Mouse (Mus musculus) gonadal fat pad, adult 2 months (tissue): ENCODE results near the gene Zfp128. TPM values are rescaled to one million over a fixed set of nuclear protein-coding genes. Genes with fewer than 3 reads are reported as not detected.
"Not testable (repeated sequence)": the region's sequence is repeated elsewhere in the genome, so short reads cannot be mapped to it uniquely, and the experiment has no call there.

ENCODE experiments used
- DNase-seq: peaks from one replicate; pipeline ENCODE4 v3.0.0-alpha.2; 2012; ENCODE audit warnings: low read depth
- polyA plus RNA-seq: library from polyadenylated mRNA; depleted of rRNA; stranded (reverse); fragments of >200 nt; gene quantifications from 2 replicates; pipeline ENCODE4 v1.2.3, GENCODE M21; 2012; rRNA removed

Zfp128 gene
- polyA plus RNA-seq, 1 experiment: 1.4 TPM

DNA sequence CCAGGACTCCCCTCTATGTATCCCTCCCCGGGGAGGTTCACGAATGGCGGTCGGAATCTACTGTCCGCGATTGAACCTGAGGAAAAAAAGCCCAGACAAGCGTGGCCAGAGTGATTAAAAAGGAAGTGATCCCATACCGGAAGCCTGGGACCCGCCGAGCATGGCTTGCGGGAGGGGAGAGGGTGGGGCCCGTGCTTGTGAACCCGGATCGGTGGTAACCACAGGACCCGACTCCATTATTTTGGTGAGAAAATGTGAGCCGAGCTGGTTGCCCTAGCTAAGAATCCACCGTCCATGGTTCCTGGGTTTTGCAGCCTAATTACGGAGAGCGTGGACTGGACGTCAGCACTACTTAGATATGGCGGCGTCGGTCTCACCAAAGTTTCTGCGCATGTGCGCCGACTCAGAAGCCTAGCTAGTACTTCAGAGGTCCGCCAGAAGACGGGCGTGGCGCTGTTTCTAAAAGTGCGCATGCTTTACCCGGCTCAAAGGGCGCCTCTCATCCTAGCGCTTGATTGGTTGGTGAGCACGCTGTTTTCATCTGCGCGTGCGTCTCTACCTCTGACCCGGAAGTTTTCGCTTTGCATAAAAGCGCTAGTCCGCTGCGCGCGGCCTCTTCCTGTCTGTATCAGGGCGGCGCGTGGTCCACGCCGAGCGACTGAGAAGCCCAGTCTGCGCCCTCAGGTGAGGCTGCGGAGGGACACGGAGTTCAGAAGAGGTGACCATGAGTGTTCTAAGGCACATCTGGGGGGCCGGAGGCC, 40.9 kb downstream of the Zfp128 start, which contains the start of gene Rps5:
Gene Rps5, plus strand, starts transcription at position 586 of the 761 bp plus-strand sequence.
- DNase-seq: no peak

- no peak for DNase-seq
These were observed 41.8 kb downstream of the Zfp128 start for GRCm38 (mm10) chr7:12922729-12923128.

DNA sequence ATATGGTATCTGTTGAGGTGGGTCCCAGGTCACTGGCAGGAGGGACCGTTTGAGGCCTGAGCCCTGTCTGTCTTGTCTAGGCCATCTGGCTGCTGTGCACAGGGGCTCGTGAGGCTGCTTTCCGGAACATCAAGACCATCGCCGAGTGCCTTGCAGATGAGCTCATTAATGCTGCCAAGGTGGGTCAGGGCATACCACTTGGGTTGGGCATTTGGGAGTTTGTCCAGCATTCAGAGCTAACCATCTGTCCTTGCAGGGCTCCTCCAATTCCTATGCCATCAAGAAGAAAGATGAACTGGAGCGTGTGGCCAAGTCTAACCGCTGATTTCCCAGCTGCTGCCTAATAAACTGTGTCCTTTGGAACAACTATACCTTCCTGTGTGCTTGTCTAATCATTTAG, 45.3 kb downstream of the Zfp128 start:
- no peak for DNase-seq

DNA sequence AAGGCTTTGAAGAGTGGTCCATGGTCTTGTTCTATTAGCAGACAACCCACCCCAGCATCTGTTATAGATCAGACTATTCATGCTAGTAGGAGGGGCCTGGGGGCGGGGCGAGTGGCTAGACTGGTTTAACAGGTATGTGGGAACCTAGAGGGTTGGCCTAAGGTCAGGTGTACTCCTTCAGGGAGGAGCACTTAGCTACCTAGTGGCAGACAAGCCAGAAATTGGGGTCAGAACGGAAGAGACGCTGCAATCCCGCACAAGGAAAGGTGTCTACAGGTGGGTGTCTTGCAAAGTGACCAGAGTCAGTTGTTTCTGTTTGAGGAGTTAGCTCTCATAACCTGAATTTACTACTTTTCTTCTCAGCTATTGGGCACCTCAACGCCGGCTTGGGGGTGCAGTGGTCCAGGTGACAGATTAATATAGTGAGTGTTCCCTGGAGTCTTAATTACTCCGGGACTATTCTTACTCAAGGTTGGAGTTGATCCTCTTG, 46.3 kb downstream of the Zfp128 start, which contains the start of gene Rnf225:
Gene Rnf225, plus strand, starts transcription at position 226 of the 490 bp plus-strand sequence.
- DNase-seq: no peak

DNA sequence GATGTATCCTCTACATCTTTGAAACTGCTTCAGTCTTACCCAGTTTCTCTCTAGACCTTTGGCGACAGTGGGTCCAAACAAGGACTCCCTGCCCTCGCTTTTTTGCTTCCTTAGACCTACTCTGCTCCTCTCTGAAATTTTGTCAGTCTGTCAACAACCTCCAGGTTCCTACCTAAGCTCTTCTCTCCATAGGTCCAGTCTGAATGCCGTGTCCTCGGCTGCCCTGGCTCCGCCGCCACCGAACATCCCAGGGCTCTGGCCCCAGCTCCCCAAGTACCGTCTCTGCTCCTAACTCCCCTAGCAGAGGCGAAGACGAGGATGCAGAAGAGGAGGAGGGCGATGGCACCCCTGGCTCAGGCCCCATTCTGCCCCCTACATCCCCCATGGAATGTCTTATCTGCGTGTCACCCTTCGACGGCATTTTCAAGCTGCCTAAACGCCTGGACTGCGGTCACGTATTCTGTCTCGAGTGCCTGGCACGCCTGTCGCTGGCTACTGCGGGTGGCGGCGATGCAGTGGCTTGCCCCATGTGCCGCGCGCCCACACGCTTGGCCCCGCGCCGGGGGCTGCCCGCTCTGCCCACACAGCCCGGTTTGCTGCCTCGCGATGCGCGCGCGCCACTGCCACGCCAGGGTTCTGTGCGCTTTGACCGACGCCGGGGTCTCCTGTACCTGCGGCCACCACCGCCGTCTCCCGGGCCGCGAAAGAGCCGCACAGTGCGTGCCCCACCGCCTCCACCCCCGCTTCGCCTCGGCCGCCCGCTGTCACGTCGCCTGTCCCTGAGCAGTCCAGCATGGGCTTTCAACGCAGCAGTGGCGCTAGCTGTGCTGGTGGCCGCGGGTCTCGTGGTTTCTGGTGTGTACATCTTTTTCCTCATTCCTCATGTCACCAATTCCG, 47.0 kb downstream of the Zfp128 start:
- DNase-seq: no peak

DNA sequence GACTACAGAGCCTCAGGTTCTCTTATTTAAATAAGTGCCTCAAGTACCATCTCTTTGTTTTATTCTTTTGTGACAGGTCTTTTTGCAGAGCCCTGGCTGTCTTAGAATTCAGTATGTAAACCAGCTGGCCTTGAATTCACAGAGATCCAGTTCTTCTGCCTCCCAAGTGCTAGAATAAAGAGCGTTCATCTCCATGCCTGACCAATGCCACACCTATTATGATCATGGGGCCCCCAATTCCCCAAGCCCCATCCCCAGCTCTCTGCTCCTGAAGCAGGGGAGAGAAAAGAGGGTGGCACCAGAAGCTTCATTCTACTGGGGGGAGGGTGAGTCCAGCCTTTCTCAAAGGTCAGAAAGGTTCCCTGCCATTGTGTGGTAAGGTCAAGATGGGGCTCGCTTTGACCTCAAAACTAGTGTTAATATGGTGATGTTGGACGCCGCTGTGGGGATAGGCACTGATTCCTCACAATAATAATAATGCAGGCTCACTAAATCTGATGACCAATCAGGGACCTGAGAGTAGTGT, 52.7 kb downstream of the Zfp128 start:
- no peak for DNase-seq

DNA sequence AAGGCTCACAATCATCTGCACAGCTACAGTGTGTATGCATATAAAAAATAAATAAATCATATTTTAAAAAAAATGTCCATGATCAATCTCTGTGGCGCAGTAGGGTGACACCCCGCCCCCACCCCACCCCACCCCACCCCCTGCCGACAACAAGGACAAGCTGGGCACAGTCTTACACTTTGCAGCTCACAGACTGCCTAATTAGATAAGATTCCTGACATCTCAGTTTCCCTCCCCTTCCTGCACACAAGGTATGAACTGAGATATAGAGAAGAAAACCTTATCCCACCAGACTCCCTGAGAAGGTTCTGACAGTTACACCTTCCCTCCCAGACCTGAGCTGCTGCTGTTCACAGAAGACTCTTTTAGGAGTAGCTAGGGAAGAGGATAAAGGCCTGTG, 53.8 kb downstream of the Zfp128 start:
- DNase-seq: no peak

- not testable (repeated sequence) for DNase-seq
These were observed 56.4 kb downstream of the Zfp128 start for GRCm38 (mm10) chr7:12937254-12937803.

- no peak for DNase-seq
These were observed 59.6 kb downstream of the Zfp128 start for GRCm38 (mm10) chr7:12940599-12940998.

Other genes with a start within 250 kb of the Zfp128 start
- not detected in 2 replicates for gene Vmn2r54, start 240.9 kb upstream of the Zfp128 start, polyA plus RNA-seq
- not detected in 2 replicates for gene Vmn2r55, start 196.2 kb upstream of the Zfp128 start, polyA plus RNA-seq
- gene Vmn2r56, start 146.2 kb upstream of the Zfp128 start, polyA plus RNA-seq: not detected in 2 replicates
- 3.1 and 5.1 TPM in 2 replicates for gene Zscan18, start 77.5 kb upstream of the Zfp128 start, polyA plus RNA-seq
- gene Zfp329, start 62.3 kb upstream of the Zfp128 start, polyA plus RNA-seq: 2.2 and 2.8 TPM in 2 replicates
- 15.5 and 16.2 TPM in 2 replicates for gene Zfp110, start 46.4 kb upstream of the Zfp128 start, polyA plus RNA-seq
- gene Zscan22, start 16.6 kb downstream of the Zfp128 start, polyA plus RNA-seq: 11.1 and 13.1 TPM in 2 replicates
- gene Rps5, start 41.1 kb downstream of the Zfp128 start, polyA plus RNA-seq: 2,418 and 2,737 TPM in 2 replicates
- 1.7 and 3.1 TPM in 2 replicates for gene Rnf225, start 46.2 kb downstream of the Zfp128 start, polyA plus RNA-seq
- 10.3 and 10.5 TPM in 2 replicates for gene Zfp324, start 84.7 kb downstream of the Zfp128 start, polyA plus RNA-seq
- gene Zfp446, start 96.7 kb downstream of the Zfp128 start, polyA plus RNA-seq: 7.0 and 8.1 TPM in 2 replicates
- gene Slc27a5, start 117.0 kb downstream of the Zfp128 start, polyA plus RNA-seq: 0.19 and 0.51 TPM in 2 replicates
- 214 and 282 TPM in 2 replicates for gene Trim28, start 117.9 kb downstream of the Zfp128 start, polyA plus RNA-seq
- 12.7 and 17.3 TPM in 2 replicates for gene Zbtb45, start 128.9 kb downstream of the Zfp128 start, polyA plus RNA-seq
- gene Chmp2a, start 153.6 kb downstream of the Zfp128 start, polyA plus RNA-seq: 116 and 142 TPM in 2 replicates
- 187 and 192 TPM in 2 replicates for gene Ube2m, start 157.1 kb downstream of the Zfp128 start, polyA plus RNA-seq
- 3.6 and 3.7 TPM in 2 replicates for gene Mzf1, start 173.6 kb downstream of the Zfp128 start, polyA plus RNA-seq
- not detected in 2 replicates for gene Vmn1r85, start 214.0 kb downstream of the Zfp128 start, polyA plus RNA-seq
- gene Vmn1r86, start 238.7 kb downstream of the Zfp128 start, polyA plus RNA-seq: not detected in 2 replicates